Mouse (Mus musculus): Measurements from ENCODE around the gene Blnk. TPM values are rescaled to one million over a fixed set of nuclear protein-coding genes. Genes with fewer than 3 reads are reported as not detected.

The Blnk gene
- not detected in 2 replicates for total RNA-seq (2014; rRNA removed; ENCODE audit: low replicate concordance)
- 0.26 and 0.29 TPM in 2 replicates for polyA plus RNA-seq (2015; fragmentation: Nextera tagmentation; extraction: Ambion mirVana)

GRCm38 (mm10) chr19:40994057-40994585 is at the start of gene Blnk:
Blnk (minus strand) TSS chr19:40994535.
- Histone ChIP-seq H3K4me2 (ENCODE audit: low read depth, low read length) (no peak within 1 kb of the TSS), H3K36me3 (replicated peaks; ENCODE audit: control insufficient read depth, insufficient read depth, low read length) (no peaks in the 10 kb centered on the region)

GRCm38 (mm10) chr19:41039110-41039509 is 44.8 kb upstream of the Blnk start:
- Histone ChIP-seq H3K27ac (ENCODE audit: low read depth) (no peak overlapping the region), H3K9me3 (replicated peaks; ENCODE audit: control insufficient read depth, low read length) (no peaks in the 10 kb centered on the region), H3K27me3 (ENCODE audit: control insufficient read depth, insufficient read depth, low read length) (no peaks in the 10 kb centered on the region), H3K9ac (replicated peaks; ENCODE audit: low read depth, low read length) (no peak overlapping the region), H3K4me2 (ENCODE audit: low read depth, low read length) (no peak overlapping the region), H3K36me3 (replicated peaks; ENCODE audit: control insufficient read depth, insufficient read depth, low read length) (no peaks in the 10 kb centered on the region), H3K4me3 (ENCODE audit: low read depth, low read length) (no peak overlapping the region), H3K4me1 (ENCODE audit: control insufficient read depth, insufficient read depth) (no peaks in the 10 kb centered on the region)
- WGBS: 71% methylated on average over 7 of the region's 7 CpGs
- DNase-seq (ENCODE audit: low spot score): no peak
- ATAC-seq (ENCODE audit: insufficient read depth, low read depth): no peak
- TF ChIP-seq EP300 (IDR thresholded peaks at IDR 0.05; ENCODE audit: low read depth): no peak
- no peak for TF ChIP-seq CTCF (IDR thresholded peaks at IDR 0.05; ENCODE audit: low read depth)

More at GRCm38 (mm10) chr19:40994057-40994585, at the start of gene Blnk:
- TF ChIP-seq CTCF (IDR thresholded peaks at IDR 0.05; ENCODE audit: low read depth) (no peak), EP300 (IDR thresholded peaks at IDR 0.05; ENCODE audit: low read depth) (no peak)
- H3K4me1 ChIP-seq (ENCODE audit: control insufficient read depth, insufficient read depth): no peaks in the 10 kb centered on the region
- no peak within 1 kb of the TSS for H3K27ac ChIP-seq (ENCODE audit: low read depth)
- H3K27me3 ChIP-seq (ENCODE audit: control insufficient read depth, insufficient read depth, low read length): no peaks in the 10 kb centered on the region
- ATAC-seq (ENCODE audit: insufficient read depth, low read depth): no peak
- H3K4me3 ChIP-seq (ENCODE audit: low read depth, low read length): no peak within 1 kb of the TSS
- WGBS: 42% methylated on average over 8 of the region's 8 CpGs
- DNase-seq (ENCODE audit: low spot score): no peak
- H3K9ac ChIP-seq (replicated peaks; ENCODE audit: low read depth, low read length): no peak within 1 kb of the TSS
- H3K9me3 ChIP-seq (replicated peaks; ENCODE audit: control insufficient read depth, low read length): no peaks in the 10 kb centered on the region

GRCm38 (mm10) chr19:41035809-41036551 is 41.6 kb upstream of the Blnk start:
- DNase-seq (ENCODE audit: low spot score) (no peak), ATAC-seq (ENCODE audit: insufficient read depth, low read depth) (no peak)
- Histone ChIP-seq H3K9me3 (replicated peaks; ENCODE audit: control insufficient read depth, low read length) (no peaks in the 10 kb centered on the region), H3K36me3 (replicated peaks; ENCODE audit: control insufficient read depth, insufficient read depth, low read length) (no peaks in the 10 kb centered on the region), H3K27ac (ENCODE audit: low read depth) (no peak overlapping the region), H3K27me3 (ENCODE audit: control insufficient read depth, insufficient read depth, low read length) (no peaks in the 10 kb centered on the region), H3K4me3 (ENCODE audit: low read depth, low read length) (no peak overlapping the region), H3K4me2 (ENCODE audit: low read depth, low read length) (no peak overlapping the region), H3K4me1 (ENCODE audit: control insufficient read depth, insufficient read depth) (no peaks in the 10 kb centered on the region), H3K9ac (replicated peaks; ENCODE audit: low read depth, low read length) (no peak overlapping the region)
- 17% methylated on average over 4 of the region's 4 CpGs for WGBS
- TF ChIP-seq EP300 (IDR thresholded peaks at IDR 0.05; ENCODE audit: low read depth): no peak
- no peak for TF ChIP-seq CTCF (IDR thresholded peaks at IDR 0.05; ENCODE audit: low read depth)

GRCm38 (mm10) chr19:41031869-41032268 is 37.5 kb upstream of the Blnk start:
- no peaks in the 10 kb centered on the region for H3K4me1 ChIP-seq (ENCODE audit: control insufficient read depth, insufficient read depth)
- H3K4me2 ChIP-seq (ENCODE audit: low read depth, low read length): no peak overlapping the region
- no peaks in the 10 kb centered on the region for H3K36me3 ChIP-seq (replicated peaks; ENCODE audit: control insufficient read depth, insufficient read depth, low read length)
- H3K27ac ChIP-seq (ENCODE audit: low read depth): no peak overlapping the region
- no peak for ATAC-seq (ENCODE audit: insufficient read depth, low read depth)
- H3K4me3 ChIP-seq (ENCODE audit: low read depth, low read length): no peak overlapping the region
- H3K27me3 ChIP-seq (ENCODE audit: control insufficient read depth, insufficient read depth, low read length): no peaks in the 10 kb centered on the region
- no peaks in the 10 kb centered on the region for H3K9me3 ChIP-seq (replicated peaks; ENCODE audit: control insufficient read depth, low read length)
- DNase-seq (ENCODE audit: low spot score): no peak
- TF ChIP-seq CTCF (IDR thresholded peaks at IDR 0.05; ENCODE audit: low read depth): no peak
- no peak for TF ChIP-seq EP300 (IDR thresholded peaks at IDR 0.05; ENCODE audit: low read depth)
- WGBS: 67% methylated on average over 6 of the region's 6 CpGs
- no peak overlapping the region for H3K9ac ChIP-seq (replicated peaks; ENCODE audit: low read depth, low read length)

- ATAC-seq (ENCODE audit: insufficient read depth, low read depth) (peak; percentile 53; the same call in 1 of the 2 replicates), DNase-seq (ENCODE audit: low spot score) (peak; percentile 5)
- TF ChIP-seq CTCF (IDR thresholded peaks at IDR 0.05; ENCODE audit: low read depth) (no peak), EP300 (IDR thresholded peaks at IDR 0.05; ENCODE audit: low read depth) (no peak)
- Histone ChIP-seq H3K4me3 (ENCODE audit: low read depth, low read length) (peak overlapping the region; percentile 7; the same call in 1 of the 2 replicates), H3K27me3 (ENCODE audit: control insufficient read depth, insufficient read depth, low read length) (no peaks in the 10 kb centered on the region), H3K4me2 (ENCODE audit: low read depth, low read length) (peak overlapping the region; percentile 15; the same call in 1 of the 2 replicates), H3K9me3 (replicated peaks; ENCODE audit: control insufficient read depth, low read length) (no peaks in the 10 kb centered on the region), H3K9ac (replicated peaks; ENCODE audit: low read depth, low read length) (no peak overlapping the region), H3K27ac (ENCODE audit: low read depth) (no peak overlapping the region), H3K4me1 (ENCODE audit: control insufficient read depth, insufficient read depth) (no peaks in the 10 kb centered on the region), H3K36me3 (replicated peaks; ENCODE audit: control insufficient read depth, insufficient read depth, low read length) (no peaks in the 10 kb centered on the region)
- WGBS: 53% methylated on average over 11 of the region's 11 CpGs
Observed at GRCm38 (mm10) chr19:41031009-41031408, 36.7 kb upstream of the Blnk start.
